Comparison of ENCODE assay signal across 18 mouse cellular contexts in the genomic region with DNA sequence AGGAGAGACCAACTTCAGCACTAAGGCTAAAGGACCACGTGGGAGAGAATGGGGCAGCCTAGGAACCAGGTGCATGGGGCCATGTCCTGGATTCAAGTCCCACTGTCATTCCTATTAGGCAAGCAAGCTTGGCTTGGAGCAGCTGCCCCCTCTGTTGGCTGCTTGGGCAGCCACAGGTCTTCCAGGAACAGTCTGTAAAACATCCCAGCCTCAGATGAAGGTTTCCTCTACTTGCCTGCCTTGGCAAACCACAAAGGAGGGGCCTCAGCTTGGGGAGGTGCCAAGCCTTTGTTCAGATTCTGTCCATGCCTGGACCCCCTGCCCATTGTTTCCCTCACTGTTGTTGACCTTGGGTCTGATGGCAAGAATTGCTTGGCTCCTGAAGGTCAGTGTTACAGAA. TPM values are rescaled to one million over a fixed set of nuclear protein-coding genes. Genes with fewer than 3 reads are reported as not detected.
A peak's percentile ranks its signal among the peaks of the same experiment; 100 is the strongest.
DNase-seq lines count a peak whose midpoint lies in the region; ATAC-seq and TF ChIP-seq lines count a peak whose summit lies in the region.
"Had no signal": no experiment of that assay in that cellular context is flagged by ENCODE, and none has a peak within 500 bp of the region (broad histone marks: within the 10 kb centered on the region; RNA-seq: fewer than 3 reads in every experiment).

No protein-coding gene starts in this region.

- no peaks in the 10 kb centered on the region for H3K9me3 ChIP-seq in kidney, postnatal 0 days (replicated peaks; ENCODE audit: low read length)
- no peaks in the 10 kb centered on the region for H3K9me3 ChIP-seq in intestine, embryonic 15.5 days
- H3K9me3 ChIP-seq: forebrain, embryonic 12.5 days; hindbrain, embryonic 12.5 days; kidney, embryonic 15.5 days; lung, embryonic 15.5 days; neural tube, embryonic 15.5 days had no signal

- H3K36me3 ChIP-seq in kidney, postnatal 0 days (ENCODE audit: insufficient read depth, low read length) = no peaks in the 10 kb centered on the region
- no peaks in the 10 kb centered on the region for H3K36me3 ChIP-seq in intestine, embryonic 15.5 days
- H3K36me3 ChIP-seq: forebrain, embryonic 12.5 days; hindbrain, embryonic 12.5 days; kidney, embryonic 15.5 days; lung, embryonic 15.5 days; neural tube, embryonic 15.5 days had no signal

- peak; percentile 30; the same call in 1 of the 2 replicates for TF ChIP-seq CTCF in kidney, postnatal 0 days (IDR thresholded peaks at IDR 0.05; ENCODE audit: low read depth)

- H3K4me1 ChIP-seq in kidney, postnatal 0 days (replicated peaks; ENCODE audit: insufficient read depth, low read length) = 0 out of 2 replicates have a peak, but pooled peaks cover 2% of the 10 kb centered on the region
- peaks cover 17% of the 10 kb centered on the region; the same call in 1 of the 2 replicates for H3K4me1 ChIP-seq in intestine, embryonic 15.5 days (replicated peaks)
- H3K4me1 ChIP-seq: forebrain, embryonic 12.5 days; hindbrain, embryonic 12.5 days had no signal

- no peak for DNase-seq in kidney, postnatal 0 days (ENCODE audit: low spot score)
- no peak for DNase-seq in kidney, postnatal 4 days
- peak; percentile 37 for DNase-seq in adipocyte (ENCODE audit: low spot score)
- peak; percentile 78 for DNase-seq in lung, postnatal 10 days
- no peak for DNase-seq in adrenal gland, adult (ENCODE audit: inconsistent age in 2 of 2, low spot score in 1 of 2)
- no peak for DNase-seq in right cerebral cortex, postnatal 36 days (ENCODE audit: low spot score in 2 of 2)
- no peak for DNase-seq in left cerebral cortex, postnatal 14 days (ENCODE audit: low spot score in 2 of 2)
- DNase-seq: cerebellum, adult 9-11 months; heart, adult 18-20 months; midbrain, embryonic 14.5 days; thymus, adult 18-20 months had no signal

- H3K27me3 ChIP-seq in kidney, postnatal 0 days (ENCODE audit: insufficient read depth, low read length) = no peaks in the 10 kb centered on the region
- no peaks in the 10 kb centered on the region for H3K27me3 ChIP-seq in intestine, embryonic 15.5 days (replicated peaks)
- H3K27me3 ChIP-seq: forebrain, embryonic 12.5 days; hindbrain, embryonic 12.5 days; kidney, embryonic 15.5 days; lung, embryonic 15.5 days; neural tube, embryonic 15.5 days had no signal

- WGBS in kidney, postnatal 0 days = 65% methylated on average over 1 of the region's 1 CpGs
- WGBS in intestine, embryonic 15.5 days = 59% methylated on average over 1 of the region's 1 CpGs

- no peak for ATAC-seq in kidney, postnatal 0 days (replicated peaks; ENCODE audit: low FRiP score, low read depth)
- ATAC-seq in intestine, embryonic 15.5 days = peak; percentile 24

- intact Hi-C loops in left cerebral cortex, postnatal 14 days (cut with DNase I) = no loop called here

- no peak overlapping the region for H3K4me2 ChIP-seq in kidney, postnatal 0 days (ENCODE audit: low read length)
- H3K4me2 ChIP-seq in intestine, embryonic 15.5 days (replicated peaks) = 0 out of 2 replicates have a peak overlapping the region, but pooled peaks have one; percentile 15
- H3K4me2 ChIP-seq: forebrain, embryonic 12.5 days; hindbrain, embryonic 12.5 days; kidney, embryonic 15.5 days; lung, embryonic 15.5 days; neural tube, embryonic 15.5 days had no signal

- H3K4me3 ChIP-seq in kidney, postnatal 0 days (replicated peaks; ENCODE audit: low read depth, low read length) = no peak overlapping the region
- no peak overlapping the region for H3K4me3 ChIP-seq in intestine, embryonic 15.5 days (replicated peaks)
- H3K4me3 ChIP-seq: forebrain, embryonic 12.5 days; hindbrain, embryonic 12.5 days; kidney, embryonic 15.5 days; left cerebral cortex, adult 2 months; lung, embryonic 15.5 days; neural tube, embryonic 15.5 days had no signal

- no peak overlapping the region for H3K27ac ChIP-seq in kidney, postnatal 0 days
- H3K27ac ChIP-seq in intestine, embryonic 15.5 days = peak overlapping the region; percentile 36
- H3K27ac ChIP-seq: forebrain, embryonic 12.5 days; hindbrain, embryonic 12.5 days; kidney, embryonic 15.5 days; left cerebral cortex, adult 2 months; lung, embryonic 15.5 days; neural tube, embryonic 15.5 days had no signal

- no peak overlapping the region for H3K9ac ChIP-seq in kidney, postnatal 0 days (ENCODE audit: low read depth, low read length)
- no peak overlapping the region for H3K9ac ChIP-seq in intestine, embryonic 15.5 days
- H3K9ac ChIP-seq: forebrain, embryonic 12.5 days; hindbrain, embryonic 12.5 days; kidney, embryonic 15.5 days; lung, embryonic 15.5 days; neural tube, embryonic 15.5 days had no signal

RNA-seq across cellular contexts. Expression of a gene that starts 11.4 kb away (rescaled TPM):
- polyA plus RNA-seq in kidney, postnatal 0 days (2015; fragmentation: Nextera tagmentation; extraction: Ambion mirVana) = 140 and 148 TPM in 2 replicates
- 16.4 and 20.0 TPM in 2 replicates for polyA plus RNA-seq in intestine, embryonic 15.5 days (2015; fragmentation: Nextera tagmentation; extraction: Ambion mirVana)
- 1 to 10 TPM; 2.0 to 2.5 TPM for total RNA-seq in left cerebral cortex, postnatal 14 days (2021)

RNA-seq across cellular contexts. Expression of a gene that starts 51.3 kb away (rescaled TPM):
- polyA plus RNA-seq in kidney, postnatal 0 days (2015; fragmentation: Nextera tagmentation; extraction: Ambion mirVana) = 0.17 and 0.59 TPM in 2 replicates
- polyA plus RNA-seq in intestine, embryonic 15.5 days (2015; fragmentation: Nextera tagmentation; extraction: Ambion mirVana) = 0.23 and 0.34 TPM in 2 replicates
- not detected for total RNA-seq in left cerebral cortex, postnatal 14 days (2021)
- total RNA-seq: heart, adult 18-20 months; left cerebral cortex, adult 2 months had no signal
- polyA plus RNA-seq: forebrain, embryonic 12.5 days; hindbrain, embryonic 12.5 days; midbrain, embryonic 14.5 days; neural tube, embryonic 15.5 days had no signal

Comparison
In these comparisons a context has a peak if more than half of its experiments do, and no peak if none do; other contexts are left out.
1. DNase-seq: peak in adipocyte (single experiment) and lung, postnatal 10 days (single experiment); none in kidney, postnatal 0 days (single experiment), kidney, postnatal 4 days (0 of 2), adrenal gland, adult (0 of 2), right cerebral cortex, postnatal 36 days (0 of 2) and left cerebral cortex, postnatal 14 days (0 of 2).